Mouse (Mus musculus): ENCODE measurements at regions not wholly inside any gene's neighbourhood (a gene's known extent, or its start where the extent isn't known, plus 50 kb on each side); places are given as distances from the start of the nearest gene placed in this dataset.

GRCm38 (mm10) chr5:45027876-45028275 is 228.4 kb upstream of the Ldb2 start:
- no peaks in the 10 kb centered on the region for H3K9me3 ChIP-seq (ENCODE audit: low read length)
- no peaks in the 10 kb centered on the region for H3K4me1 ChIP-seq (ENCODE audit: insufficient read depth, low read length)
- no peak for TF ChIP-seq CTCF (IDR thresholded peaks at IDR 0.05)
- H3K4me2 ChIP-seq (ENCODE audit: low read depth, low read length, poor library complexity, severe bottlenecking) = no peak overlapping the region
- ATAC-seq (ENCODE audit: low FRiP score) = no peak
- 32% methylated on average over 3 of the region's 3 CpGs for WGBS
- H3K27me3 ChIP-seq (ENCODE audit: insufficient read depth, low read length) = no peaks in the 10 kb centered on the region
- DNase-seq (ENCODE audit: low spot score) = no peak
- H3K9ac ChIP-seq (replicated peaks; ENCODE audit: low read length, poor library complexity, severe bottlenecking) = no peak overlapping the region
- no peak overlapping the region for H3K4me3 ChIP-seq (ENCODE audit: low read depth, low read length)
- no peaks in the 10 kb centered on the region for H3K36me3 ChIP-seq (ENCODE audit: insufficient read depth, low read length)
- no peak overlapping the region for H3K27ac ChIP-seq (ENCODE audit: low read depth, low read length)

- Histone ChIP-seq H3K27ac (ENCODE audit: low read depth, low read length) (peak overlapping the region; percentile 44; the same call in 1 of the 2 replicates), H3K4me2 (ENCODE audit: low read depth, low read length, poor library complexity, severe bottlenecking) (no peak overlapping the region), H3K9ac (replicated peaks; ENCODE audit: low read length, poor library complexity, severe bottlenecking) (no peak overlapping the region), H3K4me1 (ENCODE audit: insufficient read depth, low read length) (no peaks in the 10 kb centered on the region), H3K27me3 (ENCODE audit: insufficient read depth, low read length) (no peaks in the 10 kb centered on the region), H3K9me3 (ENCODE audit: low read length) (no peaks in the 10 kb centered on the region), H3K4me3 (ENCODE audit: low read depth, low read length) (no peak overlapping the region), H3K36me3 (ENCODE audit: insufficient read depth, low read length) (no peaks in the 10 kb centered on the region)
- peak; percentile 39 for DNase-seq (ENCODE audit: low spot score)
- TF ChIP-seq CTCF (IDR thresholded peaks at IDR 0.05) = no peak
- ATAC-seq (ENCODE audit: low FRiP score) = peak; percentile 65; the same call in 1 of the 2 replicates
- WGBS = 53% methylated on average over 2 of the region's 2 CpGs
Observed at GRCm38 (mm10) chr5:45025383-45025782, 225.9 kb upstream of the Ldb2 start.

GRCm38 (mm10) chr5:45007930-45008329 is 208.4 kb upstream of the Ldb2 start:
- H3K36me3 ChIP-seq (ENCODE audit: insufficient read depth, low read length) = no peaks in the 10 kb centered on the region
- no peak overlapping the region for H3K9ac ChIP-seq (replicated peaks; ENCODE audit: low read length, poor library complexity, severe bottlenecking)
- DNase-seq (ENCODE audit: low spot score) (peak; percentile 55), ATAC-seq (ENCODE audit: low FRiP score) (no peak)
- H3K4me1 ChIP-seq (ENCODE audit: insufficient read depth, low read length) = no peaks in the 10 kb centered on the region
- no peak for TF ChIP-seq CTCF (IDR thresholded peaks at IDR 0.05)
- no peak overlapping the region for H3K4me2 ChIP-seq (ENCODE audit: low read depth, low read length, poor library complexity, severe bottlenecking)
- no peaks in the 10 kb centered on the region for H3K9me3 ChIP-seq (ENCODE audit: low read length)
- no peaks in the 10 kb centered on the region for H3K27me3 ChIP-seq (ENCODE audit: insufficient read depth, low read length)
- 21% methylated on average over 2 of the region's 2 CpGs for WGBS
- no peak overlapping the region for H3K4me3 ChIP-seq (ENCODE audit: low read depth, low read length)
- H3K27ac ChIP-seq (ENCODE audit: low read depth, low read length) = no peak overlapping the region

GRCm38 (mm10) chr5:45000996-45001395 is 201.5 kb upstream of the Ldb2 start:
- DNase-seq (ENCODE audit: low spot score) (no peak), ATAC-seq (ENCODE audit: low FRiP score) (no peak)
- Histone ChIP-seq H3K4me3 (ENCODE audit: low read depth, low read length) (no peak overlapping the region), H3K4me2 (ENCODE audit: low read depth, low read length, poor library complexity, severe bottlenecking) (no peak overlapping the region), H3K4me1 (ENCODE audit: insufficient read depth, low read length) (no peaks in the 10 kb centered on the region), H3K27ac (ENCODE audit: low read depth, low read length) (no peak overlapping the region), H3K9me3 (ENCODE audit: low read length) (no peaks in the 10 kb centered on the region), H3K36me3 (ENCODE audit: insufficient read depth, low read length) (no peaks in the 10 kb centered on the region), H3K9ac (replicated peaks; ENCODE audit: low read length, poor library complexity, severe bottlenecking) (no peak overlapping the region), H3K27me3 (ENCODE audit: insufficient read depth, low read length) (no peaks in the 10 kb centered on the region)
- TF ChIP-seq CTCF (IDR thresholded peaks at IDR 0.05) = no peak

- no peak for TF ChIP-seq CTCF (IDR thresholded peaks at IDR 0.05)
- Histone ChIP-seq H3K27me3 (ENCODE audit: insufficient read depth, low read length) (no peaks in the 10 kb centered on the region), H3K4me1 (ENCODE audit: insufficient read depth, low read length) (no peaks in the 10 kb centered on the region), H3K36me3 (ENCODE audit: insufficient read depth, low read length) (no peaks in the 10 kb centered on the region), H3K4me3 (ENCODE audit: low read depth, low read length) (no peak overlapping the region), H3K4me2 (ENCODE audit: low read depth, low read length, poor library complexity, severe bottlenecking) (no peak overlapping the region), H3K9ac (replicated peaks; ENCODE audit: low read length, poor library complexity, severe bottlenecking) (no peak overlapping the region), H3K9me3 (ENCODE audit: low read length) (no peaks in the 10 kb centered on the region), H3K27ac (ENCODE audit: low read depth, low read length) (no peak overlapping the region)
- 92% methylated on average over 3 of the region's 3 CpGs for WGBS
- ATAC-seq (ENCODE audit: low FRiP score) = no peak
- no peak for DNase-seq (ENCODE audit: low spot score)
Observed at GRCm38 (mm10) chr5:44999032-44999431, 199.6 kb upstream of the Ldb2 start.

- no peaks in the 10 kb centered on the region for H3K36me3 ChIP-seq (ENCODE audit: insufficient read depth, low read length)
- H3K4me2 ChIP-seq (ENCODE audit: low read depth, low read length, poor library complexity, severe bottlenecking) = no peak overlapping the region
- no peaks in the 10 kb centered on the region for H3K9me3 ChIP-seq (ENCODE audit: low read length)
- DNase-seq (ENCODE audit: low spot score) = peak; percentile 49
- no peak overlapping the region for H3K4me3 ChIP-seq (ENCODE audit: low read depth, low read length)
- no peak for ATAC-seq (ENCODE audit: low FRiP score)
- 16% methylated on average over 9 of the region's 9 CpGs for WGBS
- H3K4me1 ChIP-seq (ENCODE audit: insufficient read depth, low read length) = no peaks in the 10 kb centered on the region
- H3K9ac ChIP-seq (replicated peaks; ENCODE audit: low read length, poor library complexity, severe bottlenecking) = no peak overlapping the region
- H3K27ac ChIP-seq (ENCODE audit: low read depth, low read length) = peak overlapping the region; percentile 28; the same call in 1 of the 2 replicates
- no peaks in the 10 kb centered on the region for H3K27me3 ChIP-seq (ENCODE audit: insufficient read depth, low read length)
- TF ChIP-seq CTCF (IDR thresholded peaks at IDR 0.05) = no peak
Observed at GRCm38 (mm10) chr5:44975456-44976195, 176.1 kb upstream of the Ldb2 start.
